Mouse (Mus musculus): ENCODE measurements around the gene Nabp2.

DNA sequence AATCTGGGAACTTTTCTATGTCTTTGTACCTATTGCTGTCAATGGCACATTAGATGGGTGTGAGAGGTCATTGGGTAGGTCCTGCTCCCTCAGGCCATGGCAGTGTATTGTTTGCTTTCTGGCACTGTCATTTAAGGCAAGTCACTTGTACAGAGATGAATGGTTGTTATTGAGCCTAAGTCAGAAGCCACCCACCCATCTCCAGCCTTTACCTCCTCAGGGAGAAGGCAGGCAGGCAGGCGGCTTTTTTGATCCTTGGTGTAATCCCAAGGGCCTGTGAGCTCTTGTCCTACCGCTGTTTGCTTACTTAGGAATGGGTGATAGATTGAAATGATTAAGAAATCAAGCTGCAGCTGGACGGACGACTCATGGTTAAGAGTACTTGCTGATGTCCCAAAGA is 18.2 kb upstream of the Nabp2 start:
- no peak for TF ChIP-seq CTCF (IDR thresholded peaks at IDR 0.05; ENCODE audit: extremely low read depth, insufficient read length, insufficient replicate concordance, low read depth, low read length)
- TF ChIP-seq POLR2A (IDR thresholded peaks at IDR 0.05; ENCODE audit: low read depth, low read length) = no peak
